In the genomic region with DNA sequence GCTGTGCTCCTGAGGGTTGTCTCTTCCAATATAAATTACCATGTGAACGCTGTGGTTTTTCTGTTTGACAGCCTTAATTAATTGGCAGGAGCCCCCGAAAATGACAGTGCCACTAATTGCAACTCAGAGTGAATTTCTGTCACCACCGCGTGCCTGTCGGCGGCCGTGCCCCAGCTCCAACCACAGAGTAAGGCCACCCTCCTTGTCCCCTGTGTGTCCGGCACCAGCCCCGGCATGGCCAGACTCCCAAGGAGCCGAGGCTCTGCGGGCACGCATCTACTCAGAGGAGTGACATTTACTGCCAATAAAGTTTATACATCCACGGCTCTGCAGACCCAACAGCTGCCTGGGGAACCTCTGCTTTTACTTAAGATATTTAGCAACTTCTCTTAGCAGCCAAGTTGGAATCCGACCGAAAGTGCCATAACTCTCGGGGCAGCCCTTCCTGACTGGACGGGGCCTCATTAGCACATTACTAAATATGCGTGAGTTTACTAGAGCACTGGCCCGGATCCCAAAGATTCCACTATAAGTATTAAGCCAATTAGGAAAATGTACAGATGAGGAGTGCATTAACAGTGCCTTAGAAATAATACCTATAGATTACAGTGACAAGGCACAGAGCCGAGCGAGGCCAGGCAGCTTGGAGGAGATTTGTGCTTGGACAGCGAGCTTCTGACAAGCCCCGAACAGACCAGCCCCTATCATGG, we compare ENCODE assay signal across 11 mouse cellular contexts.
DNase-seq lines count a peak whose midpoint lies in the region; ATAC-seq lines count a peak whose summit lies in the region.
"Had no signal": no experiment of that assay in that cellular context is flagged by ENCODE, and none has a peak within 500 bp of the region (broad histone marks: within the 10 kb centered on the region; RNA-seq: fewer than 3 reads in every experiment).

No protein-coding gene starts in this region.

- no peak overlapping the region for H3K9ac ChIP-seq in midbrain, embryonic 14.5 days (replicated peaks; ENCODE audit: low read length)
- no peak overlapping the region for H3K9ac ChIP-seq in limb, embryonic 12.5 days (replicated peaks)
- H3K9ac ChIP-seq: liver, embryonic 13.5 days; neural tube, embryonic 12.5 days had no signal

- peaks cover 47% of the 10 kb centered on the region for H3K27me3 ChIP-seq in midbrain, embryonic 10.5 days (ENCODE audit: low read depth, poor library complexity, severe bottlenecking)
- no peaks in the 10 kb centered on the region for H3K27me3 ChIP-seq in midbrain, embryonic 14.5 days (ENCODE audit: control insufficient read depth, insufficient read depth, low read length)
- H3K27me3 ChIP-seq in limb, embryonic 12.5 days, result peaks cover 31% of the 10 kb centered on the region
- H3K27me3 ChIP-seq: liver, embryonic 13.5 days had no signal

- H3K9me3 ChIP-seq in midbrain, embryonic 10.5 days (replicated peaks), result no peaks in the 10 kb centered on the region
- no peaks in the 10 kb centered on the region for H3K9me3 ChIP-seq in midbrain, embryonic 14.5 days (ENCODE audit: control insufficient read depth, low read length)
- H3K9me3 ChIP-seq in limb, embryonic 12.5 days, result no peaks in the 10 kb centered on the region
- H3K9me3 ChIP-seq: heart, embryonic 10.5 days; liver, embryonic 13.5 days; neural tube, embryonic 12.5 days had no signal

- WGBS in midbrain, embryonic 10.5 days, result 88% methylated on average over 23 of the region's 23 CpGs
- 62% methylated on average over 23 of the region's 23 CpGs for WGBS in midbrain, embryonic 14.5 days
- 17% methylated on average over 23 of the region's 23 CpGs for WGBS in limb, embryonic 12.5 days

- H3K4me1 ChIP-seq in midbrain, embryonic 10.5 days, result peaks cover 34% of the 10 kb centered on the region
- H3K4me1 ChIP-seq in midbrain, embryonic 14.5 days (ENCODE audit: control insufficient read depth, insufficient read depth, low read length), result peaks cover 35% of the 10 kb centered on the region
- H3K4me1 ChIP-seq in limb, embryonic 12.5 days (replicated peaks), result peaks cover 51% of the 10 kb centered on the region
- H3K4me1 ChIP-seq: heart, embryonic 10.5 days; liver, embryonic 13.5 days had no signal

- H3K4me3 ChIP-seq in midbrain, embryonic 10.5 days, result no peak overlapping the region
- H3K4me3 ChIP-seq in midbrain, embryonic 14.5 days (replicated peaks; ENCODE audit: low read depth, low read length), result no peak overlapping the region
- H3K4me3 ChIP-seq in limb, embryonic 12.5 days (replicated peaks), result peak overlapping the region; percentile 13; the same call in 1 of the 2 replicates
- H3K4me3 ChIP-seq: heart, embryonic 10.5 days; liver, embryonic 13.5 days; neural tube, embryonic 12.5 days had no signal

- peak; percentile 33 for DNase-seq in adrenal gland, postnatal 10 days
- DNase-seq in adrenal gland, postnatal 25 days, result no peak
- no peak for DNase-seq in midbrain, embryonic 10.5 days (ENCODE audit: low spot score)
- no peak for DNase-seq in midbrain, embryonic 14.5 days
- DNase-seq in embryo, embryonic 10 days (ENCODE audit: low spot score), result no peak
- no peak for DNase-seq in urinary bladder, adult 2 months (ENCODE audit: low spot score)
- DNase-seq: liver, embryonic 13.5 days had no signal

- ATAC-seq in midbrain, embryonic 14.5 days (ENCODE audit: low FRiP score, low TSS enrichment), result no peak
- no peak for ATAC-seq in limb, embryonic 12.5 days (ENCODE audit: insufficient number of reproducible peaks, insufficient read depth, low FRiP score, low TSS enrichment, low read depth)
- ATAC-seq in megakaryocyte-erythroid progenitor cell, adult 5-6 weeks (replicated peaks; ENCODE audit: low FRiP score, low TSS enrichment, poor library complexity, severe bottlenecking), result no peak

- peaks cover 14% of the 10 kb centered on the region; the same call in 1 of the 2 replicates for H3K36me3 ChIP-seq in midbrain, embryonic 10.5 days
- peaks cover 4% of the 10 kb centered on the region; the same call in 1 of the 2 replicates for H3K36me3 ChIP-seq in midbrain, embryonic 14.5 days (ENCODE audit: control insufficient read depth, insufficient read depth, low read length)
- no peaks in the 10 kb centered on the region for H3K36me3 ChIP-seq in limb, embryonic 12.5 days
- H3K36me3 ChIP-seq: liver, embryonic 13.5 days had no signal

- H3K27ac ChIP-seq in midbrain, embryonic 10.5 days (replicated peaks), result 0 out of 2 replicates have a peak overlapping the region, but pooled peaks have one; percentile 13
- no peak overlapping the region; the same call in 1 of the 2 replicates for H3K27ac ChIP-seq in midbrain, embryonic 14.5 days (replicated peaks; ENCODE audit: low read depth, low read length)
- no peak overlapping the region for H3K27ac ChIP-seq in limb, embryonic 12.5 days
- H3K27ac ChIP-seq: heart, embryonic 10.5 days; liver, embryonic 13.5 days; neural tube, embryonic 12.5 days had no signal

- no peak overlapping the region for H3K4me2 ChIP-seq in midbrain, embryonic 14.5 days (ENCODE audit: low read length)
- peak overlapping the region; percentile 46 for H3K4me2 ChIP-seq in limb, embryonic 12.5 days
- H3K4me2 ChIP-seq: liver, embryonic 13.5 days had no signal
